Mouse (Mus musculus) adrenal gland, postnatal 14 days (tissue): ENCODE data around the gene Srsx. TPM values are rescaled to one million over a fixed set of nuclear protein-coding genes. Genes with fewer than 3 reads are reported as not detected.
"Not testable (repeated sequence)": the region's sequence is repeated elsewhere in the genome, so short reads cannot be mapped to it uniquely, and the experiment has no call there.

Source experiments
- DNase-seq: peaks from one replicate; pipeline ENCODE4 v3.0.0; 2021; ENCODE audit warnings: mixed read lengths
- long read RNA-seq, 2 experiments: library from polyadenylated mRNA; stranded (forward); transcript quantifications; one replicate each; pipeline ENCODE4 v2.0.0; 2021
- total RNA-seq: library from RNA; stranded (reverse); gene quantifications from 2 replicates; pipeline ENCODE4 v1.2.3, GENCODE M21; 2021

Gene Srsx
- not detected in 2 replicates for total RNA-seq
- long read RNA-seq, experiment 1, result 0 reads
- long read RNA-seq, experiment 2, result 0 reads

DNA sequence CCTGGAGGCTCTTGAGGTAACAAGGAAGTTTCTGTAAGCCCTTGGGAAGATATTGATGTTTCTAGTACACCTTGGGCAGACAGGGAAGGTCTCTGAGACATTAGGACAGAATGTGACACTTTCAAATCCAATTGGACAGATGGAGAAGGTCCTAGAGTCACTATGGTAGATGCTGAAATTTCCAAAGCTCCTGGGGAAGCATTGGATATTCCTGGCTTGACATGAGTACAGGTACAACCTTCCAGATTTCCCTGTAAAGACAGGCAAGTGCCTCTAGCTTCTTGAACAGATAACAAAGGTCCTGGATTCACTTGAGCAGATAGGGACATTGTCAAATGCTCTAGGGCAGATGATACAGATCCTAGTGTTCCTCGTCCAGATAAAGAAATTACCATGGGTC lies at the start of gene Srsx:
Srsx (minus strand) TSS at position 101 of the 400 bp plus-strand sequence.
- DNase-seq, result not testable (repeated sequence)

- DNase-seq, result not testable (repeated sequence)
Measured at GRCm38 (mm10) chrX:123246807-123247206, 24.5 kb upstream of the Srsx start, which contains the start of gene Gm17577. Gene Gm17577, minus strand, starts transcription at chrX:123246907.

Other genes starting within 250 kb of the Srsx start
- not detected in 2 replicates for gene Gm17521, start 192.8 kb downstream of the Srsx start, total RNA-seq
- 5.0 and 11.2 TPM in 2 replicates for gene Cldn34c1, start 119.0 kb downstream of the Srsx start, total RNA-seq
- not detected in 2 replicates for gene Gm17577, start 24.4 kb upstream of the Srsx start, total RNA-seq